Mouse (Mus musculus): ENCODE measurements at regions not wholly inside any gene's neighbourhood (a gene's known extent, or its start where the extent isn't known, plus 50 kb on each side); places are given as distances from the start of the nearest gene placed in this dataset.
"Not testable (repeated sequence)": the region's sequence is repeated elsewhere in the genome, so short reads cannot be mapped to it uniquely, and the experiment has no call there.

DNA sequence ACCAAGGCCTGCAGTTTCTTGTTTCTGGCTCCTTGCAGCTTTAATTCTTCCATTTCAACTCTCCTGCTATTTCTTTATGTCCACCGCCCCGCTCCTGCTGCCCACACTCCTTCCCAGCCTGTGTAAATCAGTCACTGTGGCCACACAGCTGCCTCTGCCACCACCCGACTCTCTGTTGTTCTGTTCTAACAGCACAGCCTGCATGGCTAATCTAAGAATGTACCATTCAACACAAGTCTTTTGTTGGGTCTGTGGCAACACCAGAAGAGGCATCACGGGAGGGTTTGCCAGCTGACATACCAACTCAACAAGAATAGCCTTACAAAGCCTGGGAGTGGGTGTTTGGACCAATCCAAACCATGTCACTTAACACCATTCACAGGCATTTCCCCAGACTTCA, 264.9 kb upstream of the Pum3 start:
- no peak for DNase-seq (ENCODE audit: extremely low spot score)

DNA sequence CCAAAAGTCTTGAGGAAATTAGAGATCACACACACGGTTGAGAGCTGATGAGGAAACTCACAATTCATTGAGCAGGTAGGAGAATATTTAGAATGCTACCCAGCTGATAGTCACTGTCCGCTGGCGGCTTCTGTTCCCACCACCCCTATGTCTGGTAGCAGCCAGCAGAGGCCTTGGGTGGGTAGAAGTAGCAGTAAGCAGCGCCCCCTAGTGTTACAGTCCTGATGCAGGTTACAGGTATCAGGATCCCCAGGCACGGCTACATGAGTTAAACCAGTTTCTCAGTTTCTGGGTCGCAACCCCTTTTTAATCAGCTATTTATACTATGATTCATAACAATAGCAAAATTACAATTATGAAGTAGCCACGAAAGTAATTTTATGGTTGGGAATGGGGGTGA, 264.1 kb upstream of the Pum3 start:
- DNase-seq (ENCODE audit: extremely low spot score): no peak

DNA sequence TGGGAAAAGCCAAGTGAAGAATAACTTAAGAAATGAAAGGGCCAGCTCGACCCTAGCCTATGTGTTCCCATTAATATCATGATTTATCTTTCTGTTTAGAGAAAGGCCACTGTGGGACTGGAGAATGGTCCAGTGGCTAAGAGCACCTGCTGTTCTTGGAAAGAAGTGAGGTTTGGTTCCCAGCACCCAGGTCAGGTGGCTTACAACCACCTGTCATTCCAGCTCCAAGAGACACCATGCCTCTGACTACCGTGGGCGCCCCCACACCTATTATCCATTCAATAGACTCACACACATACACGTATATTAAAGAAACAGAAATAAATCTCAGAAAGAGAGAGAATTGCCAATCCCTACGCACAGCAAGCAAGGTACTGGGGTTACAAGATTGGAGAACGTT, 263.3 kb upstream of the Pum3 start:
- DNase-seq (ENCODE audit: extremely low spot score): no peak

DNA sequence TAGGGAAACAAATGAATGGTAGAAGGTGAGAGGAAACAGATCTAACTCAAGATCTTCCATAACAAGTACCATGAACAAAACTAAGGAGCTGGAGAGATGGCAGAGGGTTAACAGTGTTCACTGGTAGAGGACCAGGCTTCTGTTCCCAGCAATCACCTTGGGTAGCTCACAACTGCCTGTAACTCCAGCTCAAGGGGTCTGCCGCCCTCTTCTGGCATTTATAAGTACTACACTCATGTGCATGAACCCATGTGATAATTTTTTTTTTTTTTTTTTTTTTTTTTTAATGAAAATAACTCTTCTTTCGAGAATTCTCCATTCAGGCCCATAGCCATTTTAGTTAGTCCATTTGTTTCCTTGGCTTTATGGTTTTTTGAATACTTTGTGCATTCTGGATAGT, 253.8 kb upstream of the Pum3 start:
- DNase-seq (ENCODE audit: extremely low spot score): no peak

DNA sequence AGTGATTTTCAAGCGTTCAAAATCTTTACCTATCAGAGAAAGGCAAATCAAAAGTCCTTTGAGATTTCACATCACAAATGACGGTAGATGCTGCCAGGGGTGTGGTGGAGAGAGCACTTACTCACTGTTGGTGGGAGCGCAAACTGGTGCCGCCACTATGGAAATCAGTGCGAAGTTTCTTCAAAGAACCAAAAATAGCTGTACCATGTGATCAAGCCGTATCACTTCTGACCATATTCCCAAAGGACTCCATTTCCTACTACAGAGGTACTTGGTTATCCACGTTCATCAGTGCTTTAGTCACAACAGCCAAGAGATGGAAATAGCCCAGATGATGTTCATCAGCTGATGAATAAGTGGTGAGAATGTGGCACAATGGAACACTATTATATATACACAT, 249.8 kb upstream of the Pum3 start:
- DNase-seq (ENCODE audit: extremely low spot score): no peak

DNA sequence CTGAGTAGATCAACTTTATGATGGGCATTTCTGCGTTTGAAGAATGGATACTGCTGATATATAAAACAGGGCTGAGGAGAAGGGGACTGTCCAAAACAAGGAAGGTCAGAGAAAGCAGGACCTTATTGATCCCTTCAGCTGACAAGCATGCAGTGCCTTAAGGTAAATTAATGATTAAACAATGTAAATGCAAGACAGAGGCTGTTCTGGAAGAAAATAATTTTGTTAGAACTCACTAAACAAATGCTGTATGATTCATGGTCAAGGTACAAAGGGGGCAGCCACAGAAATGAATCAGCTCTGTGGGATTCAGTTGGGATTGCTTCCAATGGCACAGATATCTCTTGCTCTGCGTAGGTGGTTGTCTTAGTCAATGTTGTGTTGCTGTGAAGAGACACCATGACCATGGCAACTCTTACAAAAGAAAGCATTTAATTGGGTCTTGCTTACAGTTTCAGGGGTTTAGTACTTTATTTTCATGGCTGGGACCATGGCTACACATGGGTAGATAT, 243.1 kb upstream of the Pum3 start:
- DNase-seq (ENCODE audit: extremely low spot score): no peak

DNA sequence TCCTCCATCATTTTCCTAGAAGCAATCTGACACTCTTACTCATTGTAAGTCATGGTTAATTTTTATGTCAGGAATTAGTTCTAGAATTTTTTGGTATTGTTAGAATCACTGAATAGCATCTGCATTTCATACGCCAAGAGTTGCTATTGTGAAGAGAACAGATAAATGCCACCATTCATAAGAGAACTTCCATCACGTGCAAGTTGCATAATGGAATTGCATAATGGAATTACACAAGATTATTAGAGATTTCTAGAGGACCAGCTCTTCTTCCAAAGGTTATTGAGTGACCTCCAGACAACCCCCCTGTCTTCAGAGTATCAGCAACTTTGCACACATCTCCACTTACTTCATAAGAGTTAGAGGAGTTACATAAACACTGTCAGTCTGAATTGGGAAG, 233.7 kb upstream of the Pum3 start:
- DNase-seq (ENCODE audit: extremely low spot score): no peak

DNA sequence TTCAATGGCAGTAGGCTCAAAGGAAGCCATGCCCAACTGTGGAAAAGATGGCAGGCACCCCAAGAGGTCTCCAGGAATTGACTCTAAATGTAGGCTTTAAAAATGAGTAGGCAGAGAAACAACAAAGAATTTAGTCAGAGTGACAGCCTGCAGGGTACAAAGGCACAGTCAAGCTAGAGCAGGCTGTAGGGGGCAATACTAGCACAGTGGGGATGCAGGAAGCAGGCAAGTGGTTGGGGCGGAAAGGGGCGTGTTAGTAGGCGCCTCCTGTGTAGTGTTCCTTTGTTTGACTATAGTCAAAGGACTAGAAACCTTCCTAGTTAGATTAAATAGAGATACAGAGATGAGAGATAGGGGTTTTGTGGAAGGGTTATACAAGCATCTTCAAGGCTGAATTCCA, 211.4 kb upstream of the Pum3 start:
- no peak for DNase-seq (ENCODE audit: extremely low spot score)

DNA sequence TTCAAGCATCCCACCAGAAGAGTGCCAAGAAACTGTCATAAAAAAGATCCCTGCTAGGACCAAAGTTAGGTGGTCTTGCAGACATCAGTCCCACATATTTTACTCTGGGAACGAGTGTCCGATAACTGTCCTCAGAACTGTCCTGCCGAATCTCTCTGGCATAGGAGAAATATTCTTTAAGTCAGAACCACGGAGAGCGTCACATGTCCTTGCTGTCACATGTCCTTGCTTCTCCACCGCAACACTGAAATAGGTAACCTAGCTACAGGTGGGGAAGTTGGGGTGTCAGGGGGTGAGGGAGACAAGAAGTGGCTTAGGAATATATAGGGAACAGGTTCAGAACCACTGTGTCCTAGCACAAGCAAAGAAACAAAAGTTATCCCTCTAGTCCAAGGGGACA, 203.5 kb upstream of the Pum3 start:
- DNase-seq (ENCODE audit: extremely low spot score): no peak

DNA sequence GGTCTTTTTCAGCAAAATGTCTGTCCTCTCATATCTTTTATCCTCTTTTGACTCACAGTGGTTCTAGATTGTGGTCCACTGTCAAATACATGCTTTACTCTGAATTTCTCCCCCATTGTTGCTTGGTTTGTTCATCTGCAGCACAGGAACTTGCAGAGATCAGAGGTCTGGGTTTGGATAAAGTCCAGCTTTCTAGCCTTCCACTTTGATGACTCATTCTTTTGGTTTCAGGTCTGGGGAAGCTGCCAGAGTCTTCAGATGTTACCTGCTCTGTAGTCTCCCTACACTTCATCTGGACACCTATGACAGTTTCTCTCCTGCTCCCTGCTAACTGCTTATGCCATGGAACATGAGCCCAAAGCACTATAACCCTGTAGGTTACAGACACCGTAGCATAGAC, 198.0 kb upstream of the Pum3 start:
- DNase-seq (ENCODE audit: extremely low spot score): no peak

DNA sequence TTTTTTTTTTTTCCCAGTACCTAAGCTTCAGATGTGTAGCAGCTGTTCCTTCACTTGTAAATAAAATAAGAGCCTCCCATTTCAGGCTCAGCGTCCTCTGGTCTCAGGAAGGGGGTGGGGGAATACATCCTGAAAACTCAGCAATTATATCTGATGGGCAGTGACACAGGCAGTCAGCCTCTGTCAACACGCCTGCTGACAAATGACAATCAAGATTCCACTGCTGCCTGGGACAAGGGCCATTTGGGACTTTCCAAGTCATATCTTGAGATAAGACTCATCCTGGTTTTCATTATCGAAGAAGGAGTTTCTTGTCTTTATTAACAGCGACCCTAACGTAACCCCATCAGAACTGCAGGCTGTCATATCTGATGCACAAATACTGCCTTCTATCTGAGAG, 187.9 kb upstream of the Pum3 start:
- DNase-seq (ENCODE audit: extremely low spot score): no peak

DNA sequence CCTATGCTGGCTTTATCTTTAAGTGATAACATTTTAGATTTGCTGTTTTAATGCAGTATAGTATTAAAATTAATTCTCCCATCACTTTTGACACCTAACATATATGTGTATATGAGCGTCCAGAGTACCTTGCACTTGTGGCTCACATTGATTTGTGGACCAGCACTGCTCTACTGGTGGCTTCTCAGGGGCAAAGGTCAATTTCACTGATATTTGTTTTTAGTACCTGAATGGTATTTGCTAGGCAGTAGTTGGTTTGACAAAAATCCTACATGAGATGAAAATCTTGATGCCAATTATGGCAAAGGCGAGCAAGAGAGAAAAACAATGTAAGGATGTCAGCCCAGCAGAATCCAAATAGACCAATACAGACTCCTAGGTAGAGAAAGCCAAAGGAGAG, 177.3 kb upstream of the Pum3 start:
- no peak for DNase-seq (ENCODE audit: extremely low spot score)

DNA sequence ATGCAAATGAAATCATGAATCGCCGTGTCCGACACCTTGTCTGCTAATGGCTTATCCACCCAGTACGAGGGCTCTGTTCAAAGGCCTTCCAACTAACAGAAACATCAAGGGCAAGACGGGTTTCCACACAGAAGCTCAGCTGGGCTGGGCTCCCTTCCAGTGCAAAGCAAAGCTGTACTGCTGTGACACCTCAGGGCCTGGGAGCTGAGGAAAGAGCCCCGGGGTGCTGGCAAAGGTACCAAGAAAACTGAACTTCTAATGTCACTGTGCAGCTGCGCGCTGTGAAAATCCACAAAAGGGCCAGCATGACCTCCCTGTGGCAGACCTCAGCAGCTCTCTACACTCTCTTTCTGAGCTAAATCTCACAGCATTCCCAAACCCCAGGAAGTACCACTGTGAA, 173.7 kb upstream of the Pum3 start:
- DNase-seq (ENCODE audit: extremely low spot score): no peak

DNA sequence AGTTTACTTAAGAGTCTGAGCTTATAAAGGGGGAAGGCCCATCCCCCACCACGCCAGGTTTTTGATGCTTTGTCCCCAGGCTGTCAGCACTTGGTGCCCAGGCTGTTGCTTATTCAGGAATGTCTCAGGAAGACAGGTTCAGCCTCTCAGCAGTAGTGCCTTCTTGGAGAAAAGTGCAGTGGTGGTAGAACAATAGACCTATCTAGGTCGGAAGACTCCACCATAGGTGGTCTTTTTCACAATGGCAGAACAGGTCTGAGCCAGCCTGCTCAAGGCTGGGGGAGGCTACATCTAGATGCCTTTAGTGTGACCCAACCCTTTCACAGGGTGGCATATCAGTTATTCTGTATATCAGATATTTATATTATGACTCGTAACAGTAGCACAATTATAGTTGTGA, 171.9 kb upstream of the Pum3 start:
- no peak for DNase-seq (ENCODE audit: extremely low spot score)

DNA sequence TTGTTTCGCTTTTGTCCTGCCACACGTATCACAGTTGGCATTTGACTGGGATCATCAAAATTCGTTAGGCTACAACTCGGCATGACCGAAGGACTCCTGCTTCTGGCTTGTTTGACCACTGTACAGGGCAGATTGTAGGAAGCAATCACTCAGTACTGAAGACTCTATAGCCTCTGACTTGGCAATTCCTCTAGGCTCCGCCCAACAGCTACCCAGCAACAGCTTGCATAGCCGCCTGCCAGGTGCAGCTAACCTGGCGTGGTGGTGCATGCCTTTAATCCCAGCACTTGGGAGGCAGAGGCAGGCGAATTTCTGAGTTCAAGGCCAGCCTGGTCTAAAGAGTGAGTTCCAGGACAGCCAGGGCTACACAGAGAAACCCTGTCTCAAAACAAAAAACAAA, 170.8 kb upstream of the Pum3 start:
- DNase-seq (ENCODE audit: extremely low spot score): not testable (repeated sequence)

DNA sequence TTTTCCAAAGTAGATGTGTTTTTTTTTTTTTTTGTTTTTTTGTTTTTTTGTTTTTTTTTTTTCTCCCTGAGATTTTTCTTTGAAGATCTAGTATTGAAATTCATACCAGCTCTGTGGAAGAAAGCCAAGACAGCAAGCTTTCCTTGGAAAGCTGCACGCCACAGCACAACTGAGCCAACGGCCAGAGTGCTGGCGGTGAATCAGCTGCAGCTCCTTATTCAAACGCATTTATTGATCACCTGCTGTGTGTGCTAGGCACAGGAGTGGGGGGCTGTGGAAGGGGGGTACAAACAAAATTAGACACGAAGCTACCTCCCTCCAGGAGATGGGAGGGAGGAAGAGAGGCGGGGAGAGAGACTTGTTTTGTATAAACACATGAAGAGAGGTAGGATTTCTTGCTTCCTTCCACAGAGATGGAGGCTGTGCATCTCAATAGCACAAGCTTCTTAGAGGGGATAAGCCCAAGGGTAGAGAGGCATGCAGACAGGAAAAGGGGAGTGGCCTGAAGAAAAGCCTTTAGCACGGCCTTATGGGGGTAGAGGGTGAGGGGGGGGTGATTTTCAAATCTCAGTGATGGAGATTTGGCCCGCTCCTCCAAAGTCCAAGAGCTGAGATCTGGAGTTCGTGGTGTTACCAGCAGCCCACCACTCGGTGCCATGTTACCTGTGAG, 170.1 kb upstream of the Pum3 start:
- DNase-seq (ENCODE audit: extremely low spot score): no peak

DNA sequence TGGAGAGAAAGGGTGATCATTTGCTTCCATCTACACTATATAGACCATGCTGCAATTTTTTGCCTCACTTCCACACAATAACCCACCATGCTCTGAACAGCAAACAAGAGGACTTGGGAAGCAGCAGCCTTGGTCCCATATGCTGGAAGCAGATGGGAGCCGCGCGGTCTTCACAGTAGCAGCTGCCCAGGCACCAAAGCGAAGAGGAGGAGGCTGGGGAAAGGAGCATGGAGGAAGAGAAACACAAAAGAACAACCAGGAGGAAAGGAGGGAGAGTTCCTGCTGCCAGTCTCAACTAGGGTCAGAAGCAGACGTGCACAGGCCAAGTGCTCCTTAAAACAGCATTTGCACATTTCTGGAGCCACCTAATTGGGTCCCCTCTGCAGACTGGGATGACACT, 168.7 kb upstream of the Pum3 start:
- DNase-seq (ENCODE audit: extremely low spot score): no peak

DNA sequence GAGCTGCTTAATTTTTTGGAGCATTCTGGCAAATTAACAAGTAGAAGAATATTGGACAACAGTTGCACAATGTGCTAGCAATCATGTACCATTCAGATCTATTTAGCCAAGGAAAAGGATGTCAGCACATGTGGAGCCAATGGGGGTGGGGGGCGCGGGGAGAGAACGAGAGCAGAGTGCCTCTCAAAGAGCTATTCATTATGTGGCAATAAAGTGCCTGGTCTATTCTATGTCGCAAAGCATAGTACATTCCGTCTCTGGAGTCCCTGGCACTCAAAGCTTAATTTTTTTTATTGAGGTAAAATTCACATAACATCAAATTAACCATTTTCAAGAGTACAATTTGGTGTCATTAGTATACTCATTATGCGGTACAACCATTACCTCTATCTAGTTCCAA, 155.9 kb upstream of the Pum3 start:
- DNase-seq (ENCODE audit: extremely low spot score): no peak

DNA sequence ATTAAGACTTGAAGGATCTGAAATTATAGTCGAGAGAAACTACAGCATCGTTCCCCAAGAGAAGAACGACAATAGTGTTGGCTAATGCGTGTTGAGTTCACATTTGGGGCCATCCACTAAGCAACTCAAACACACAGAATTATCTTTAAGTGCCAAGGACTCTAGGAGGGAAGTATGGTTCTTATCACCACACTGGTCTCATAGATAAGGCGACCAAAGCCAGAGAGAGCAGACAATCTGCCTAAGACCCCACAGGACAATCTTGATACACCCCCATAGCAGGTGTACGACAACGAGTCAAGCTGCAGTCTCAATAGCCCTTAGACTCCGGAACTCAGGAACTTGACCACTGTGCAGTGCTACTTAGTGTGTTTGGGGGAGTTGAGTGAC, 152.5 kb upstream of the Pum3 start:
- no peak for DNase-seq (ENCODE audit: extremely low spot score)

DNA sequence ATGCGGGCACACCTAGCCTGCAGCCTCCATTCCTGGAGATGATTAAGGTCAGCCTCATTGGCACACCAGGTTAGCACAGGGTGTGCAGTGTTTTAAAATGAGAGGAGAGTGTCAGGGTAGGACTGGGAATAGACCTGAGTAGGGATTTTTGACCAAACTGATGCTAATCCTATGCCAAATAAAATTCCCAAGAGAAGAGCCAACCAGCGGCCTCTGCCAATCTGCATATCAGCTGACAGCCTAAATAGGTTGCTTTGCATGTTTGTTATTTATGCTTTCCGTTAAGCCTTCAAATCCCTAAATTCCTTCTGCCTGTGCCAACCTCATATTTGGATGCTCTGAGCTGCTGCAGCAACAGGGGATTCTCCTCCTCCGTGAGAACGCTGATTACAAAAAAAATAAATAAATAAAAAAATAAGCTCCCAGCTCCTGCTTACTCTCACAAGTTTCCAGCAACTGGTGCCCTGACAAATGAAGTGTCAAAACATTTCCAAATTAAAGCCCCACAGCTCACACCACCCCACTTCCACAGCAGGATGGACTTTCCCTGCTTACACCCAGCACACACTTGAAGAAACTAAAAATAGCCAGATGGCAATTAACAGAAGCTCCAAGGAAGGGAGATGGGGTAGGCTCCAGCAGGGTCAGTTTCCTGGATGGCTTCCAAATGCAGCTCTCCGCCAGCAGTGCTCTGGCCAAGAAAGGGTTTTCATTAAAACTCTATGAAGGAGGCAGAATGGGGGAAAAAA, 151.9 kb upstream of the Pum3 start:
- DNase-seq (ENCODE audit: extremely low spot score): no peak

DNA sequence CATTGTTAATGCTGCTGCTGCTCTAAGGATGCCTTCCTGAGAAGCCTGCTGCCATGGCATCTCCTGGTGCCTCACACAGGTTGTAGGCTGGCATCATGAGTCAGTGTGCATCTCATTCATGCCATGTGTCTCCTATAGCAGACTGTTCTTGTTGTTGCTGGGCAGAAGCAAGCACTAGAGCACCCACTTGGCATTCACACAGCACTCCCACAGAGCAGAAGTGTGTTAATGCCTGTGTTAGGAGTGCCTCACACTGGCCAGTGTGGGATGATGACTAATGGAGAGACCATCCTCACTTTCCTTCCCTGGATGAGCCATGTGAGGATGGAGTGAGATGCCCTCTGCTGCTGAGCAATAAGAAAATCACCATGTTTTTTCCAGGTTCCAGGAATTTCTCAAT, 146.9 kb upstream of the Pum3 start:
- no peak for DNase-seq (ENCODE audit: extremely low spot score)

DNA sequence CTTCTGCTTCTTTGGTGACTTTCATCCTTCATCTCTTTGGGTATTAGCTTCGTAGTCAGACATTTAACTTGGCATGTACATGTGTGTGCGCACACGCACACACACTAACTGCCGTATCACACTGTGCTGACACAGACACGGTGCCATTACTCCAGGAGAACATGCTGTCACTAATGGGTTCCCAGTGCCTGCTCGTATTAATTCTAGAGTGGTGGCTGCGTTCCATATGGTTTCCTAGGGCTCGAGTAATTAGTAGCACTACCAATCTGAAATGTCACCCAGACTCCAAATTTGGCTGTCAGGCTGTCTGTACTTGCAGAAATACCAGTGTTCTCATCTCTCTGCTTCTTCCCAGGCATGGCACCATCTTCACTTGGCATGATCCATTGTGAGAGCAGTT, 137.3 kb upstream of the Pum3 start:
- no peak for DNase-seq (ENCODE audit: extremely low spot score)

DNA sequence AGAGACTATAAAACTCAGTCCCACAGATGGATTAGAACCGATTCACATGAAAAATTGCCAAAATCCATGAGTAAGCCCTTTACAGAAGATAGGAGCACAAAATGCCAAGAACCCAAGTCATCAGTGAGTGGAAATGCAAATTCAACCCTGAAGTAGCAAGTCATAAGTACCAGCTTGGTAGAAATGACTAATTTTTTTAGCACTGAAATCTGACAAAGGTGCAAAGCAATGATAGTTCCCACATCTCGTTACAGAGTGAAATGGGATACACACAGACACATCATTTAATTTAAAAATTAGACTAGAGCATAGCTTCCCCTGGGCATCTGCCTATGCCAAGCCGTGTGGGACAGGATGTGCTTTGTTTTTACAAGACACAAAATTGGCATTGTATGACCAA, 136.4 kb upstream of the Pum3 start:
- no peak for DNase-seq (ENCODE audit: extremely low spot score)

DNA sequence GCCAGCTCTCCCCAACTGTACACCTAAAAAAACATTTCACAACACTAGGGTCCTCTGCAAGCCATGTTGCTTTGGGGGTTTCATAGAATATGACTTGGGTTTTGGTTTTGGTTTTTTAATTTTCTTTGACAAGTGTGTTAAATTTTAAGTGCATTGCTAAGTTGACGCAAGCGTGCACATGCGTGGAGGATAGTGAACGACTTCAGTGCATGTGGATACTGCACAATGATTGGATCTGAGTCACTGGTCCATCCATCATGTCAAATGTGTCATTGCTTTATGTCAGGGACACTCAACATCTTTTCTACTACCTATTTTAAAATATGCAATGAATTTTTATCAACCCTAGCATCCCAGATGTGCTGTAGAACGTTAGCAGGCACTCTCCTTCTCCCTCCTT, 134.5 kb upstream of the Pum3 start:
- no peak for DNase-seq (ENCODE audit: extremely low spot score)
